Mouse (Mus musculus) myocyte (in vitro differentiated cells): ENCODE data around the gene Hbq1b. TPM values are rescaled to one million over a fixed set of nuclear protein-coding genes. Genes with fewer than 3 reads are reported as not detected.

Experiments
- H3K27me3 ChIP-seq: one replicate; pipeline ENCODE4 v1.6.1; 2011; ENCODE audit not compliant: control insufficient read depth, insufficient read depth, insufficient read length
- H3K36me3 ChIP-seq: one replicate; pipeline ENCODE4 v1.6.1; 2011; ENCODE audit not compliant: control insufficient read depth, insufficient read depth
- H3K4me2 ChIP-seq: one replicate; pipeline ENCODE4 v1.6.1; 2011; ENCODE audit warnings: low read depth, control low read depth
- H3K4me3 ChIP-seq: one replicate; pipeline ENCODE4 v1.5.1; 2011; ENCODE audit warnings: mild to moderate bottlenecking, control low read depth, moderate library complexity
- H3K79me2 ChIP-seq: one replicate; pipeline ENCODE4 v1.6.1; 2011; ENCODE audit not compliant: control insufficient read depth, insufficient read depth
- H3ac ChIP-seq: one replicate; pipeline ENCODE4 v1.6.1; 2011; ENCODE audit not compliant: control insufficient read depth, insufficient read length
- CEBPB ChIP-seq: IDR thresholded peaks from 2 replicates; pipeline ENCODE4 v1.6.1; 2011; ENCODE audit warnings: mild to moderate bottlenecking, moderate library complexity; ENCODE audit not compliant: poor library complexity, insufficient read depth, severe bottlenecking
- E2F4 ChIP-seq: IDR thresholded peaks from one replicate; pipeline ENCODE4 v1.6.1; 2011; ENCODE audit warnings: mild to moderate bottlenecking, control low read depth, moderate library complexity; ENCODE audit not compliant: insufficient read depth
- MAX ChIP-seq: IDR thresholded peaks from one replicate; pipeline ENCODE4 v1.6.1; 2011; ENCODE audit warnings: low read depth, mild to moderate bottlenecking, control low read depth
- MYOD1 ChIP-seq, 3 experiments: IDR thresholded peaks; one replicate each; pipeline ENCODE4 v1.6.1; 2011; ENCODE audit warnings: control low read depth in 2 of 3, low read depth in 2 of 3, mild to moderate bottlenecking in 2 of 3, moderate library complexity in 1 of 3; ENCODE audit not compliant: insufficient read length in 2 of 3, control insufficient read depth in 1 of 3
- MYOG ChIP-seq, 3 experiments: IDR thresholded peaks; one replicate each; pipeline ENCODE4 v1.6.1; 2011; ENCODE audit warnings: control low read depth in 2 of 3, low read depth in 2 of 3, mild to moderate bottlenecking in 2 of 3; ENCODE audit not compliant: insufficient read length in 2 of 3, control insufficient read depth in 1 of 3, insufficient read depth in 1 of 3
- POLR2A ChIP-seq: IDR thresholded peaks from one replicate; pipeline ENCODE4 v1.6.1; 2011; ENCODE audit warnings: low read depth, mild to moderate bottlenecking, control low read depth, moderate library complexity; ENCODE audit not compliant: insufficient read length
- POLR2AphosphoS2 ChIP-seq: IDR thresholded peaks from one replicate; pipeline ENCODE4 v1.6.1; 2011; ENCODE audit warnings: low read depth, control low read depth; ENCODE audit not compliant: insufficient read length
- REST ChIP-seq: IDR thresholded peaks from one replicate; pipeline ENCODE4 v1.6.1; 2011; ENCODE audit warnings: mild to moderate bottlenecking, control low read depth, moderate library complexity; ENCODE audit not compliant: insufficient read depth, insufficient read length
- SRF ChIP-seq: IDR thresholded peaks from one replicate; pipeline ENCODE4 v1.6.1; 2011; ENCODE audit warnings: low read depth; ENCODE audit not compliant: control insufficient read depth, insufficient read length
- TCF12 ChIP-seq: IDR thresholded peaks from one replicate; pipeline ENCODE4 v1.6.1; 2011; ENCODE audit warnings: mild to moderate bottlenecking, control low read depth; ENCODE audit not compliant: poor library complexity, insufficient read depth, severe bottlenecking
- TCF3 ChIP-seq: IDR thresholded peaks from one replicate; pipeline ENCODE4 v1.6.1; 2011; ENCODE audit warnings: low read depth, control low read depth; ENCODE audit not compliant: insufficient read length
- USF1 ChIP-seq: IDR thresholded peaks from one replicate; pipeline ENCODE4 v1.6.1; 2011; ENCODE audit warnings: low read depth, mild to moderate bottlenecking, control low read depth, moderate library complexity
- polyA plus RNA-seq: library from polyadenylated mRNA; unstranded; fragments of >200 nt; fragmentation: generic; extraction: Trizol; gene quantifications from one replicate; pipeline ENCODE4 v1.2.1, GENCODE M21; 2012; ENCODE audit warnings: missing spikeins

Gene Hbq1b
- polyA plus RNA-seq, 1 experiment = 0.16 TPM

- H3ac ChIP-seq = no peak overlapping the region
- H3K36me3 ChIP-seq = peaks cover 7% of the 10 kb centered on the region
- H3K4me3 ChIP-seq = no peak overlapping the region
- peaks cover 28% of the 10 kb centered on the region for H3K79me2 ChIP-seq
- TF ChIP-seq E2F4 (no peak), MYOD1 (IDR thresholded peaks at IDR 0.05; ENCODE audit: control insufficient read depth in 1 of 3, insufficient read length in 2 of 3, low read depth in 2 of 3) (no peak), SRF (no peak), POLR2A (no peak), POLR2AphosphoS2 (no peak), MAX (no peak), CEBPB (no peak), USF1 (no peak), TCF12 (no peak), REST (no peak), MYOG (IDR thresholded peaks at IDR 0.05; ENCODE audit: control insufficient read depth in 1 of 3, insufficient read depth in 1 of 3, insufficient read length in 2 of 3, low read depth in 2 of 3) (no peak), TCF3 (no peak)
- no peaks in the 10 kb centered on the region for H3K27me3 ChIP-seq
- peak overlapping the region; percentile 66 for H3K4me2 ChIP-seq
Observed at GRCm38 (mm10) chr11:32262674-32263415, 23.9 kb upstream of the Hbq1b start.

GRCm38 (mm10) chr11:32265117-32265738 is 21.5 kb upstream of the Hbq1b start:
- peaks cover 28% of the 10 kb centered on the region for H3K79me2 ChIP-seq
- TF ChIP-seq TCF12 = no peak
- TF ChIP-seq E2F4 = no peak
- no peak for TF ChIP-seq CEBPB
- TF ChIP-seq MAX = no peak
- no peak for TF ChIP-seq SRF
- no peak for TF ChIP-seq POLR2AphosphoS2
- no peak for TF ChIP-seq MYOD1 (IDR thresholded peaks at IDR 0.05; ENCODE audit: control insufficient read depth in 1 of 3, insufficient read length in 2 of 3, low read depth in 2 of 3)
- TF ChIP-seq TCF3 = no peak
- no peak for TF ChIP-seq USF1
- no peak for TF ChIP-seq REST
- no peak for TF ChIP-seq MYOG (IDR thresholded peaks at IDR 0.05; ENCODE audit: control insufficient read depth in 1 of 3, insufficient read depth in 1 of 3, insufficient read length in 2 of 3, low read depth in 2 of 3)
- TF ChIP-seq POLR2A = no peak
- peaks cover 7% of the 10 kb centered on the region for H3K36me3 ChIP-seq
- no peak overlapping the region for H3ac ChIP-seq
- H3K4me2 ChIP-seq = peak overlapping the region; percentile 67
- H3K27me3 ChIP-seq = no peaks in the 10 kb centered on the region
- no peak overlapping the region for H3K4me3 ChIP-seq

DNA sequence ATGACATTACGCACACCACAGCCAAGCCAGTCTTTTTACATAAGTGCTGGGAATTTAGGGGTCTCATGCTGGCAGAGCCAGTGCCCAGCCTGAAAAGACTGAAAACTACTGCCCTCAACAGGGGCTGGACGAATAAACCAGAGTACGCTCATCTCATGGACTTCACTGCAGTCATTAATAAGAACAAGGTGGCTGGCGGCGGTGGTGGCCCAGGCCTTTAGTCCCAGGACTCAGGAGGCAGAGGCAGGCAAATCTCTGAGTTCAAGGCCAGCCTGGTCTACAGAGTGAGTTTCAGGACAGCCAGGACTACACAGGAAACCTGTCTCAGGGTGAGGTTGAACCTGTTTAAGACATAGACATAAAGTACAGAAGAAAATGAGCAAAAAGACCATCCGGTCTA is 20.6 kb upstream of the Hbq1b start:
- TF ChIP-seq CEBPB (no peak), USF1 (no peak), TCF12 (no peak), POLR2A (no peak), SRF (no peak), TCF3 (no peak), MAX (no peak), REST (no peak), MYOD1 (IDR thresholded peaks at IDR 0.05; ENCODE audit: control insufficient read depth in 1 of 3, insufficient read length in 2 of 3, low read depth in 2 of 3) (no peak), E2F4 (no peak), POLR2AphosphoS2 (no peak), MYOG (IDR thresholded peaks at IDR 0.05; ENCODE audit: control insufficient read depth in 1 of 3, insufficient read depth in 1 of 3, insufficient read length in 2 of 3, low read depth in 2 of 3) (no peak)
- Histone ChIP-seq H3K79me2 (peaks cover 28% of the 10 kb centered on the region), H3ac (no peak overlapping the region), H3K27me3 (no peaks in the 10 kb centered on the region), H3K4me3 (peak overlapping the region; percentile 61), H3K36me3 (peaks cover under 1% of the 10 kb centered on the region), H3K4me2 (peak overlapping the region; percentile 67)

- peaks cover 28% of the 10 kb centered on the region for H3K79me2 ChIP-seq
- H3ac ChIP-seq = peak overlapping the region; percentile 58
- TF ChIP-seq MYOG (IDR thresholded peaks at IDR 0.05; ENCODE audit: control insufficient read depth in 1 of 3, insufficient read depth in 1 of 3, insufficient read length in 2 of 3, low read depth in 2 of 3) = no peak
- no peak for TF ChIP-seq E2F4
- TF ChIP-seq REST = no peak
- no peak for TF ChIP-seq POLR2A
- no peak for TF ChIP-seq CEBPB
- TF ChIP-seq POLR2AphosphoS2 = no peak
- TF ChIP-seq TCF12 = no peak
- no peak for TF ChIP-seq SRF
- TF ChIP-seq MAX = no peak
- no peak for TF ChIP-seq MYOD1 (IDR thresholded peaks at IDR 0.05; ENCODE audit: control insufficient read depth in 1 of 3, insufficient read length in 2 of 3, low read depth in 2 of 3)
- TF ChIP-seq TCF3 = no peak
- H3K27me3 ChIP-seq = no peaks in the 10 kb centered on the region
- peak overlapping the region; percentile 92 for H3K4me2 ChIP-seq
- no peaks in the 10 kb centered on the region for H3K36me3 ChIP-seq
- H3K4me3 ChIP-seq = peak overlapping the region; percentile 61
Observed at GRCm38 (mm10) chr11:32266776-32267175, 20.0 kb upstream of the Hbq1b start.
